Mouse (Mus musculus) spleen, adult 18-20 months (tissue): ENCODE measurements around the gene Cpa5.

ENCODE experiments used
- DNase-seq, 2 experiments: peaks; one replicate each; pipeline ENCODE4 v3.0.0; 2022; ENCODE audit warnings: mixed read lengths in 2 of 2

Gene Cpa5

GRCm38 (mm10) chr6:30604342-30604867 lies 6.4 kb upstream of the Cpa5 start:
- DNase-seq: no peak

GRCm38 (mm10) chr6:30605111-30605510 lies 5.7 kb upstream of the Cpa5 start:
- DNase-seq: no peak

- DNase-seq: no peak
Measured at GRCm38 (mm10) chr6:30605672-30606071, 5.1 kb upstream of the Cpa5 start.

- DNase-seq: no peak
Measured at GRCm38 (mm10) chr6:30611212-30611611, 402 bp downstream of the Cpa5 start.

GRCm38 (mm10) chr6:30614251-30614650 lies 3.4 kb downstream of the Cpa5 start:
- no peak for DNase-seq

- DNase-seq: no peak
Measured at GRCm38 (mm10) chr6:30615741-30616140, 4.9 kb downstream of the Cpa5 start.

- no peak for DNase-seq
Measured at GRCm38 (mm10) chr6:30616491-30616941, 5.7 kb downstream of the Cpa5 start.

- no peak for DNase-seq
Measured at GRCm38 (mm10) chr6:30617020-30617958, 6.5 kb downstream of the Cpa5 start.

- no peak for DNase-seq
Measured at GRCm38 (mm10) chr6:30617959-30618590, 7.3 kb downstream of the Cpa5 start.

- no peak for DNase-seq
Measured at GRCm38 (mm10) chr6:30618735-30619134, 7.9 kb downstream of the Cpa5 start.

GRCm38 (mm10) chr6:30619606-30620005 lies 8.8 kb downstream of the Cpa5 start:
- DNase-seq: no peak

GRCm38 (mm10) chr6:30620591-30620990 lies 9.8 kb downstream of the Cpa5 start:
- no peak for DNase-seq

- no peak for DNase-seq
Measured at GRCm38 (mm10) chr6:30620994-30621393, 10.2 kb downstream of the Cpa5 start.

- no peak for DNase-seq
Measured at GRCm38 (mm10) chr6:30621986-30622389, 11.2 kb downstream of the Cpa5 start.

- DNase-seq: no peak
Measured at GRCm38 (mm10) chr6:30624763-30625162, 14.0 kb downstream of the Cpa5 start.

- no peak for DNase-seq
Measured at GRCm38 (mm10) chr6:30628152-30628551, 17.3 kb downstream of the Cpa5 start.

- no peak for DNase-seq
Measured at GRCm38 (mm10) chr6:30629989-30630388, 19.2 kb downstream of the Cpa5 start.

- DNase-seq: no peak
Measured at GRCm38 (mm10) chr6:30635361-30635862, 24.6 kb downstream of the Cpa5 start.

- no peak for DNase-seq
Measured at GRCm38 (mm10) chr6:30636186-30636842, 25.5 kb downstream of the Cpa5 start.

GRCm38 (mm10) chr6:30638674-30639268 lies 28.0 kb downstream of the Cpa5 start, which contains the start of gene Cpa1:
TSS of gene Cpa1 (plus strand) at chr6:30639218.
- no peak for DNase-seq

- no peak for DNase-seq
Measured at GRCm38 (mm10) chr6:30643694-30644460, 33.1 kb downstream of the Cpa5 start.

GRCm38 (mm10) chr6:30644462-30644861 lies 33.7 kb downstream of the Cpa5 start:
- DNase-seq: no peak
